Mouse (Mus musculus): ENCODE data around the gene Pik3r2.
"Not testable (repeated sequence)": the region's sequence is repeated elsewhere in the genome, so short reads cannot be mapped to it uniquely, and the experiment has no call there.

The Pik3r2 gene

DNA sequence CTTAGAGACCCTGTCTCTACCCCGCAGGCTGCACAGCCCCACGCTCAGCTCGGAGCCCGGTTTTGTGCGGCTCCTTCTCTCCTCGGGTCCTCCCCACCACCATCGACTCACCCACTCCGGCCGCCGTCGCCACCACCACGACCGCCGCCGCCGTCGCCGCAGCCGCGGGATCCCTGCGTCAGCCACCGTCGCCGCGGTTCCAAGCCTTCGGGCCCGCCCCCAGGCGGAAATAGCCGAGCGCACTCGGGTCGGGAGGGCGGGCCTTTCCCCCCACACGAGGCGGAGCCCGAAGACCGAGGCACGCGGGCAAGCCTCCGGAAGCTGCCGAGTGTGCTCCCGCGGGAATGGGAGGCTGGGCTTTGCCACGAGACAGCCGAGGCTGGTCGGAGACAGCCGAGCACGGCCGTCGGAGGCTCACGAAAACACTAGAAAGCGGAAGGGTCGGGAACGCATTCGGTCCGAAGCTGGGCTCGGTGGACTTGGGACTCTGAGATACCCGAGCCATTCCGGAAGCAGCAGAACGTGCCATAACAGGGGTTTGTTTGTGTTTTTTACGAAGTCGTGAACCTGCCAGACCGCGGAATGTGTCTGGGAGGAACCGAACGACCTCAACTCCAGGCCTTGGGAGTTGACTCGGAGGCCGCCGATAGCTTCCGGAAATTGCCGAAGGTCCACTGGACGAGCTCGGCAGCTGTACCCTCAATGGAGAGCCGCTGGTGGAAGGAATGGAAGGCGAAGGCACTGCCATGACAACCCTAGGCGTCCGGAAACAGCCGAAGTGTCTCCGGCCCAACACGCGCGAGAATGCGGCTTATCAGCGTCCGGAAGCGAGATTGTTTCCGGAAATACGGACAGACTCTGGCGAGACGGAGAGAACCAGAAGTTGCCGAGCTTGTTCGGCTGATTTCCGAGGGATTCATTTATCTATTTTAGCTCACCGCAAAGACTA, at the start of gene Pik3r2:
Gene Pik3r2, minus strand, starts transcription at position 218 of the 949 bp plus-strand sequence.
- peak; percentile 98 for DNase-seq

DNA sequence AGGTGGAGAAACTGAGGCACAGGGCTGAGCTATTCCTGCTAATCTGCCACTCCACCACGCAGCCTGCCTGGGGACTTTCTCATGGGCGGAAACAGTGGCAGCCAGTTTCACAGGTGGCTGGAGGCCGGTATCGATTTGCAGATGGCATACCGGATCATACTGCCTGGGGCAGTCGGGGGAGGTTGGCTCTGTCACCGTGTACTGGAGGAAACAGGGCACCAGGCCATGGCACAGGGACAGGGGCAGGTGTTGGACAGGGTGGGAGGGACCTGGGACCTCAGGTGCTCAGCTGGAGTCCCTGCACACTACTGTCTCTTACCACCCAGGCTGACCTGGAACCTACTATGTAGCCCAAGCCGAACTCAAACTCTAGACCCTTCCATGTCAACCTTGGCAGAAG, 49.3 kb upstream of the Pik3r2 start:
- DNase-seq = no peak

DNA sequence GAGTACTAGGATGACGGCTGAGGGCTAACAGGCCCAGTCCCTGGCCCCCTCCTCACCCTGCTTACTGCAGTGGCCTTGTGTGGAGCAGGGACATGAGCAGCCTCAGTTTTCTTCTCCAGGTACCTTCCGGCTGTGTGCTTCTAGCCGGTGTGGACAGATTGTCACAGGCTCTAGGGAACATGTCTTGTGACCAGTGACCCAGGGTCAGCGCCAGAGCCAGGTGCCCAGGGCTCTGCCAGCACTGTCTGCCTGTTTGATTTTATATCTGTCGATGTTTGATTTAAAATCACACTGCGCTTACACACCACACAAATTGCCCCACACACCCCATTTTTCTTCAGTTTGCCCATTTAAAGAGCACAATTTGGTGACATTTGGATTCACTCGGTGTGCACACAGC, 47.3 kb upstream of the Pik3r2 start:
- no peak for DNase-seq

DNA sequence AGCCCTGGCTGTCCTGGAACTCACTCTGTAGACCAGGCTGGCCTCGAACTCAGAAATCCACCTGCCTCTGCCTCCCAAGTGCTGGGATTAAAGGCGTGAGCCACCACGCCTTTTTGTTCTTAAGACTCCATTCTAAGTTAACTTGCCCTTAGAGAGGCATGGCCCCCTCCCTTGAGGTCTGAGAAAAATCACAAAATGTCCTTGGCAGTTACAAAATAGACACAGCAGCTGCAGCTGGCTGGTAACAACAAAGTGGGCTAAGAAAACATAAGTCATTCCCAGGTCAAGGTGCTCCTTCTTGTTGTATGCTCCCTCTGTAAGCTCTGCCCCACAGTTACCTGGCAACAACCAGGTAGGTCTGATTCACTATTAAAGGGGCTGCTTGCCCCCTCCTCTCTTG, 46.1 kb upstream of the Pik3r2 start:
- DNase-seq = not testable (repeated sequence)

DNA sequence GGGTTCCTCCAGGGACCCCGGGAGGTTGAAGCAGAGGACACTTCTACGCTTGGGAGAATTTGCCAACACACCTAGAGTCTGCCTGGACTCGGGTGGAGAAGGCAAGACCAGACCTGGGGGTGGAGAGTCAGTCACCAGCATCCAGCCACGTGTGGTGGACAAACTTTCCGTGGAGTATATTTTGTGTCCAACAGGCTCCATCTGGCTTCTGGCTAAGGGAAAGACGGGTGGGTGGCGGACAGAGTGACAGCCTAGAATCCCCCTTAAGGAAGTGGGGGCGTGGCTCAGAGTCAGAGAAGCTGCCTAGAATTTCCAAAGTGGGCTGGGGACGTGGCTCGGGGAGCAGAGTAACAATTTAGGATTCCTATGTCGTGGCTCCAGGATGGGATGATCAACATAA, 45.5 kb upstream of the Pik3r2 start:
- DNase-seq = no peak

DNA sequence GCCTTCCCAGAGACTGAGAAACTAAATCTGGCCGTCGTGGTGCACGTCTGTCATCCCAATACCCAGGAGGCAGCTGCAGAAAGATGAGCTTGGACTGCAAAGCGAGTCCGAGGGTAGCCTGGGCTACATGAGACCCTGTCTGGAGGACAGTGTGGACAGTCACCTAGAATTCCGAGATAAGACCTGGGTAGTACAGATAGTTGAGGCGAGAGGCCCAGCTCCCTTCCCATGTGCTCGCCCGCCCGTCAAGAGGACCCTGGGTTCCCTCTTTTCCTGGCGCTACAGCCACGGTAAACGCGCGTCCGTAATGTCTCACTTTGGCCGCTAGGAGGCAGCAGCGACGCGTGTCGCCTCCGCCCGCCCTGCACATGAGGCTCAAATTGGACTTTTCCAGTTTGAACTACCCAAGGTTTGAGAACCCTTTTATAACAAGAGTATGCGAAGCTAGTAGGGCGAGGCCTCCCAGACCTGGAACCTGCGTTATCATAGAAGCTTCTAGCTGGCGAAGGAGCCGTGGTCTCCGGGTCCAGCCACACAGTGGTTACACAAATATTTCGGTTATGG, 45.0 kb upstream of the Pik3r2 start:
- peak; percentile 77 for DNase-seq

DNA sequence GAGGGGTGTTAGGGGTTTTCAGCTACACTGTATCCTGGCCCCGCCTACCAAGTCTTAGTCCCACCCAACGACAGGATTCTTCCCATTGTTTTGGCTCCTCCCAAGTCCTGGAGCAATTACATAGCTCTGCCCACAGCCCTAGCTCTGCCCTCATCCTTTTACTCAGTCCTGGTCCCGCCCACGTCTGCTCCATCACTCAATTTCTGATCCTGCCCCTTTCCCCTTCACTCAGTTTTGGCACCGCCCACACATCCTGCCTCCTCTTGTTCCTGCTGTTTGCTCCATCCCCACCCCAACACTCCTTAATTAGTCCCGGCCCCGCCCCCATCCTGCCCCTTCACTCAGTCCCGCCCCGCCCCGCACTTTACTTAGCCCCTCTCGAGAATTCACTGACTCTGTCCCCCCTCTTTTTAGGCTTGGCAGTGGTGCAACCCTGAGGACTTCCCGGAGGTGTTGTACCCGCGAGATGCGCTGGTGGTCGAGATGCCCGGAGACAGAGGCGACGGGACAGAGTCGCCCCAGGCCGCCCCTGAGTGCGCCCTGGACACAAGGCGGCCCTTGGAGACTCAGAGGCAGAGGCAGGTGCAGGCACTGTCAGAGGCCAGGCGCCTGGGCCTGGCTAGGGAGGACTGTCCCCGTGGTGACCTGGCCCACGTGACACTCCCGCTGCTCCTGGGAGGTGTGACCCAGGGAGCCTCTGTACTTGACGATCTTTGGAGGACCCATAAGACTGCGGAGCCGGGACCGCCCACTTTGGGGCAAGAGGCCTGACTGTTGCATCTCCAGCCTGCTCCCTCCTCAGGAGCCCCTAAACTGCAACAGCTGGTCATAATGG, 43.8 kb upstream of the Pik3r2 start:
- DNase-seq = peak; percentile 96

DNA sequence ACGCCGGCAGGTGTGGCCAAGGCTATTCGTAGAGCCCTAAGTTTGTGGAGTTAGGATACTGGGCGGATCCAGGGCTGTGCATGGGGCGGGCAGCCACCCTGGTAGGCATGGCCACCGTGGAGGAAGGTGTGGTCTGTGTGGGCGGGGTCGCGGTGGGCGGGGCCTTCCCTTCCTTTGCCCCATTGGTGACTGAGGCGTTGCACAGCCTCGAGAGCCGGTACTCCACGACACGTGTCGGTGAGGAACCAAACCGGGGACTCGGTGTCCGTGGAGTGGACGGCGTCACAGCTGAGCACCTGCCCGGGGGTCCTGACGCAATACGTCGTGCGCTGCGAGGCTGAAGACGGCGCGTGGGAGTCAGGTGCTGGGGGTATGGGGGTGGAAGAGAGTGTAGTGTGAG, 40.2 kb upstream of the Pik3r2 start:
- peak; percentile 84 for DNase-seq

DNA sequence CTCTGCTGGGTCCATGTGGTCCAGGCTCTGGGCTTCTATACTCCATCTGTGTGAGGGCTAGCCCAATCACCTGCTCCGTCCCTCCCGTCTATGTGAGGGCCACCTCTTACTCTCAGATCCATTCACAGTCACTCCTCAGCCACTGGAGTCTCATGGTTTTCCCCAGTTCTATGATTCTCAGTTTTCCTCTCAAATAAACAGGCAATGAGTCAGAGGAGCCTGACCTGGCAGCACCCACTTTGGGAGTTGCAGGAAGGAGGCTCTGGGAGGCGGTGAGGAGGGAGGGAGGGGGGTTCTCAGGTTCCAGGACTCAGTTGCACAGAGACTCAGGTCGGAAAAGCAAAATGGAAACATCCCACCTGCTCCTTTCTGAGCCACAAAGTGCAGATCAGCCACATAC, 36.4 kb upstream of the Pik3r2 start:
- DNase-seq = no peak

DNA sequence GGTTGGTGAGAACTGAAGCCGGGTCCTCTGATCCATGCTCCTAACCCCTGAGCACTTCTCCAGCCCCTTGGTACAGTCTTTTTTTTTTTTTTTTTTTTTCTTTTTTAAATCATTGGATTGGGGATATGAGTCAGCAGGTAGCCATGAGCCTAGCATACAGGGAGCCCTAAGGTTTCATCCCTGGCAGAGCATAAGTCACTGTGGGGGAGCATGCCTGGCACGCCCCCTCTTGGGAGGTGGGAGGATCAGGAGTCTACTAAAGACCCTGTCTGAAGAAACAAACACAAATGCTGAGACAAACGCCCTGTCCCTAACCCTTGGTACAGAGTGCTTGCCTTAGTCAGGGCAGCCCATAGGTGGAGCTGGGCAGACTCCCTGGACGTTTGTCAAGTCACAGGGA, 35.5 kb upstream of the Pik3r2 start:
- DNase-seq = no peak

DNA sequence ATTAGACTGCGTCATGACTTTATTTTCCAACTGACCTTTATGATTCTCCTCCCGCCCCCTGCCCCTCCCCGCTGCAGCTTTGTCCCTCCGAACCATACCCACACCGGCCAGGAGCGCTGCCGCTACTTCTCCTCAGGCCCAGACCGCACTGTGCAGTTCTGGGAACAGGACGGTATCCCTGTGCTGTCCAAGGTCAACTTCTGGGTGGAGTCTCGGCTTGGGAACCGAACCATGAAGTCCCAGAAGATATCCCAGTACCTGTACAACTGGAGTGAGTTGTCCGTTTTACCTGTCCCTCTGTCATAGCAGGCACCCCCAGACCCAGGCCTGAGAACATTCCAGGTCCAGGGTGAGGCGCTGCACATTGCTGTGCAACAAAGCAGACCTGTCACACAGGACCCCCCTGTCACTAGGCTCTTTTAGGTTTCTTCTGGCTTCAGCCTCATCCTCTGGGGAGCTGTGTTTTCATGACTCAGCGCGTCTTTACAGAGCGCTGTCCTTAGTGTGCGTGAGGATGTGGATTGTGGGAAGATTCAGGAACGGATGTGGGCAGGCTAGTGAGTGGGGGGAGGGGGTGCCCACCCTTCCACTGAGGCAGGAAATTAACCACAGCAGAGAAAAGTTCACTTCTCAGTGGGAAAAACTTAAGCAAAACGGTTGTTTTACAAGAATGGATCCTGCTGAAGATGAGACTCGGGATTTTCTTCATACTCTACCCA, 34.6 kb upstream of the Pik3r2 start:
- DNase-seq = no peak

DNA sequence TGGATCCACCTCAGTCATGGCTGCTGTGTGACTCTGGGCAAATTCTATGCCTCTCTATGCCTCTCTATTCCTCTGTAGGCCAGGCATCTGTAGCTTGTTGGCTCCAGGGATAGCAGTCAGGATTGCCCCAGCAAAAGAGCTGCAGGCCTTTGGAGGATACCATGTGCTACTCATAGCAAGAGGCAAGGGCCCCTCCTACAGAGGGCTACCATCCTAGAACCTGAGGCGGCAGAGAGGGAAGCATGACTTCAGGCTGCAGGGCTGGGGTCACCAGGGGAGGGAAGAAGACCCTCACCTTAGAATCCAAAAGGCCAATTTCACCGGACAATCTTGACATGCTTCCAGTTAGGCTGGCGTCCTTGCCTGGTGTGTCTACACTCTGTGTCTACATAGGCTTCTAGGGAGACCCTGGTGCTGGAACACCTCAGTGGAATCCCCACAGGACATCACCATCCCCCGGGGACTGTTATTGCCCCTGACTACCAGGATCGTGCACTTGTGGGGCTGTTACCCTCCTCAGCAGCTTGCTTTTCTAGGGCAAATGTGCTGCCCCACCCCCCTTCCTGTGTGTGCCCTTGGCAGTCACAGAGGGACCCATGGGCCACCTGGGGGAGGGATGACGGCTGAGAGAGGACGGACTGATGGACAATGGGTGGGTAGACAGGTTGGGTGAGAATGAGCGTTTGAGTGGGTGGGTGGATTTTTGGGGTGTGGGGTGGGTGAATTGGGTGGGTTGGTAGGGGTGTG, 32.6 kb upstream of the Pik3r2 start:
- no peak for DNase-seq

DNA sequence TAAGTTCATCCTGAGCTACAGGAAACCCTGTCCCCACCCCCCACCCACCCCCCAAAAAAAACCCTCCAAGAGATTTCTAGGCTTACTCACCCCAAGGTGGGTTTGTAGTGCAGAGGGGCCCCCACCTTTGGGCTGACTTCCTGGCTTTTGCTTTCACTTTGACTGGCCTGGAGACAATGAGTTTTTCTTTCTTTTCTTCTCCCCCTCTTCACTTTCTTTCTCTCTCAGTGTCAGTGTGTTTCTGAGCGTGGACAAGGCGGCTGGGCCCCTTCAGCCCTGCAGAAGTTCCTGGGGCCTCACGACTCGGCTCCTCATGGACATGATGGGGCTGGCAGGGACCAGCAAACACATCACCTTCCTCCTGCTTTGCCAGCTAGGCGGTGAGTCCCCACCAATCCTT, 31.7 kb upstream of the Pik3r2 start, which contains the start of gene Il12rb1:
Gene Il12rb1, plus strand, starts transcription at position 211 of the 400 bp plus-strand sequence.
- no peak for DNase-seq

DNA sequence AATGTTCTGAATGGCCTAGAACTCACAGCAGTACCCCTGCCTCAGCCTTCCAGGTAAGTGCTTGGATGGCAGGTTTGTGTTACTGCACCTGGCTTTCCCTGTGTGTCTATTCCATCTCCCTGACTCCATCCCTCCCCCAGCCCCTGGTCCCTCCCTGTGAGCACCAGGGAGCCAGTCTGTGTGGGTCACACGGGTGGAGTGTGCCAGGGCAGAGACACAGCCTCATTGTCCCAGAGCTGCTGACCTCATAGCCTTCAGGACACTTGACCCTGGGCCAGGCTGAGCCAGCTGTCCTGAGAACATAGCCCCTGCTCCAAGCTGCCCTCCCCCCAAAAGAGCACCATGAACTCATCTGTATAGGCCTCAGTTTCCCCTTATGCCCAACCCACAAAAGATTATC, 30.8 kb upstream of the Pik3r2 start:
- no peak for DNase-seq

DNA sequence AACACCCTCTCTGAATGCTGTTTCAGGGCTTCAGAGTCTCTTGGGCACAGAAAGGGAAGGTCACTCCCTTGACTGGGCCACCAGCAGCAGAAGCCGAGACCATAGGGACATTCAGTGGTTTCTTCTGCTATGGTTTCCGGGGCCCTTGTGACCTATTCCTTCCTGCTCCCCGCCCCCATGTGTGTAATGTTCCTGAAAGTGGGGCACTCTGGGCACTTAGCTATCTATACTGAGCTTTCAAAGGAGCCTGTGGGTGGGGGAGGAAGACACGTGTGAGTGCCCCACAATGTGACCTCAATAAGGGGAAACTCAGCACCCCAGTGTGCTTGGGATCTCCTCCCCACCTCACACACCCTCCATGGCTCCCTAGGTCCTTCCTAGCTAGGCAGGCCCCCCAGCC, 30.0 kb upstream of the Pik3r2 start:
- peak; percentile 84 for DNase-seq

DNA sequence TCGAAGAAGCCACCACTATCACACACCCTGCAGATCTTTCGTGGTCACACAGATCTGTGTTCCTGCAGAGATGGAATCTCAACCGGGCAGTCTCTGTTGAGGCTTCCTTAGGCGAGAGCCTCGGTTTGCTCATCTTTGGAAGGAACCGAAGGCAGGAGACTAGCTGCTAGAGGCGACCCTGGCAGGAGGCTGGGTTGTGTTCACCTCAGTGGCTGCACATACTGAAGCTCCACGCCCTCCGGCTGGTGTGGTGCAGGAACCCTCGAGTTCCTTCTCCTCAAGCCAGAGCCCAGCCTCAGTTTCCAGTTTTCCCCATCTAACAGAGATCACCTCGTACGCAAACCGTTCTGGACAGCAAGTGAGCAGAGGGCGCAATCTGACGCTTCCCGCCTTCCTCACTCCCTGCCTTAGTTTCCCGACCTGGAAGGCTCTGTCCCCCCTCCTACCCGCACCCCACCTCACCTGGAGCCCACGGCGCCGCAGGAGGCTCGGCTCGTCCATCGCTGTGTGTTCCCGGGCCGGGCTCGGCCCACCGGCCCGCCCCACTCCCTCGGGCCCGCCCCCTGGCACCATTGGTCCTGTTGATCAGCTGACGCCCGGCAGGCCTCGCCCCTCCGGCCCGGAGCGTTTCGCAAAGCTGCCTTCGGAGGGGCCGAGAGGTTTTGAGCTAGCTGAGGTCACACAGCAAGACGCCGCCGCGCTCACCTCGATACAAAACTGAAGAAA, 28.1 kb upstream of the Pik3r2 start, which contains the start of gene Mast3:
Gene Mast3, minus strand, starts transcription at position 574 of the 726 bp plus-strand sequence.
- peak; percentile 93 for DNase-seq

DNA sequence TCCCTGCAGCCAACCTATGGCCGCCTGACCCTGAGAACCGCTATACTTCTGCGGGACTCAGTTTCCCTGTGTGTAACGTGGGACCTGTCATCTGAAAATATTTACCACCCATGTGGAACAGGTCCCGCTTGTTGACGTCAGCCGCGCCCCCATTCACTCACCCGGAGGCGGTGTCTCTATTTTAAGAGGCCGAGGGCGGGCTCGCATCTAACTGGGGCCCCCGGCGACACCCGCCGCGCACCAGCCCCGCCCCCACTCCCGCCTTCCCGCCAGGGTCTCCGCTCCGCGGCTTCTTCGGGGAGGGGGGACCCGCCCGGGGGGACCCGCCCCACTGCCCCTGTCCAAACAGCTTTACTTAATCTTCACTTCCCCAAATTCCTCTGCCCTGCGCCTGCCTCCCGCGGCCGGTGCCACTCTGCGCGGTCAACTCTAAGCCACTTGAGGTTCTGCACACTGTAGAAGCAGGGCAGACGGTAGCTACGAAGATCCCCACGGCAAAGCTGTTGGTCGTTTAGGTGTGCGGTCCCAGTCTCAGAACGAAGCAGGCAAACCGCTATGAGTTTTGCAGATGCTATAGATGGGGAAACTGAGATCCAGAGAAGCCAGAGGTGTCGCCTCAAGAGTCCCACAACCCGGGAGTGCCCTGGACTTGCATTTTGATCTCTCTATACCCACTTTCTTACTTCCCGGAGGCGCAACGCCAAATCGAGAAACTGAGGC, 27.4 kb upstream of the Pik3r2 start:
- peak; percentile 70 for DNase-seq

DNA sequence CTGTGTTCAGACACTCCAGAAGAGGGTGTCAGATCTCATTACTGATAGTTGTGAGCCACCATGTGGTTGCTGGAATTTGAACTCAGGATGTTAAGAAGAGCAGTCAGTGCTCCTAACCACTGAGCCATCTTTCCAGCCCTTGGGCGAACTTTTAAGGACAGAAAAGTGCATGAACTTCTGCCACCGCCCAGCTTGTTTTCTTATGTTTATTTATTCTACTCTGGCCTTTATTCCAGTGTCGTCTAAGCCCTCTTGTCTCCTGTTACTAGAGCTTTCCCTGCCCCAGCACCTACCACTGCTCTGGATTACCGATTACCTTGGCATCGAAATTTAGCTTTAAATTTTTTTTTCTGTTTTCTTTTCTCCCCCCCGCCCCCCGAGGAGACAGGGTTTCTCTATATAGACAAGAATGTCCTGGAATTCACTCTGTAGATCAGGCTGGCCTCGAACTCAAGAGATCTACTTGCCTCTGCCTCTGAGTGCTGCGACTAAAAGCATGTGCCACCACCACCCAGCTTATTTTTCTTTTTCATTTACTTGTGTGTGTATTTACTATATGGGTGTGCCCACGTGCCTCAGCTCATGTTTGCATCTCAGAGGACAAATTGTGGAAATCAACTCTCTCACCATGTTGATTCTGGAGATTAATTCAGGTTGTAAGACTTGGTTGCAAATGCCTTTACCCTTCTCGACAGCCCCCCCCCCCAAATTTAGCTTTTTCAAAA, 26.4 kb upstream of the Pik3r2 start:
- DNase-seq = no peak

DNA sequence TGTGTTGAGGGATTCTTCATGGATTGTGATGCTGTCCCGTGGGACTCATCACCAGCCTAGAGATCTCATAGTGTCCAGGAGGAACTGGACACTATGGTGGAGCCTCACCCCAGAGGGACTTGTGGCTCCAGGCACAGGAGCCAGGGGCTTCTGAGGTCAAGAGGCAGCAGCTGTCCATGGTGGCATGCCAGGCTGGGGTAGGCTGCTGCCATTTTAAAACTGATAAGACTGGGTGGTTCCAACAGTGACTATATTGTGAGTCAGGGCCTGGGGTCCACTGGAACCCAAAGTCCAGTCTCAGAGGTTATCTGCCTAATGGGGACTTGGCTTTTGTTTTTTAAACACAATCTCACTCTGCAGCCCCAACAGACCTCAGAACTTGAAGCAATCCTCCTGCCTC, 25.3 kb upstream of the Pik3r2 start:
- DNase-seq = no peak

DNA sequence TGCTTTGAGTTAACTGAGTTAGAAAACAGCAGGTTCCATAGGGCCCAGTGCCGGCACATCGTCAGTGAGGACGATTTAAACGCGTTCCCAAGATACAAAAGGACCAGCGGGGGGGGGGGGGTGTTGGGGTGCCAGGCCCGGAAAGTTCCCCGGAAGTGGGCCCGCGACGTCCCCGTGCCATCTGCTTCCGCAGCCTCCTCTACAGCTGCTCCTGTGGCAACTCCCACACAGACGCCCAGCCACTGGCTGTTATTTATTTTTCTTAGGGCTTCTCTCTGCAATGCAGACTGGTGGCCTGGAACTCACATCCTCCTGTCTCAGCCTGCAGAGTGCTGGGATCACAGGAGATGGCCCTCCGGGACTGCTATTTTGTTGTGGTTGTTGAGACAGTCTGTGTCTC, 24.6 kb upstream of the Pik3r2 start:
- peak; percentile 15 for DNase-seq
